9 mouse cellular contexts compared by ENCODE assay signal in genomic region chr9:91351961-91352411, GRCm38 (mm10). TPM values are rescaled to one million over a fixed set of nuclear protein-coding genes. Genes with fewer than 3 reads are reported as not detected.
A peak's percentile ranks its signal among the peaks of the same experiment; 100 is the strongest.
DNase-seq lines count a peak whose midpoint lies in the region; ATAC-seq lines count a peak whose summit lies in the region.
"Had no signal": no experiment of that assay in that cellular context is flagged by ENCODE, and none has a peak within 500 bp of the region (broad histone marks: within the 10 kb centered on the region; RNA-seq: fewer than 3 reads in every experiment).

No protein-coding gene starts in this region.

- ATAC-seq in hindbrain, embryonic 14.5 days (ENCODE audit: low FRiP score), result no peak
- ATAC-seq in neural tube, embryonic 12.5 days (ENCODE audit: low FRiP score, low read depth), result no peak

- H3K36me3 ChIP-seq in hindbrain, embryonic 14.5 days (replicated peaks; ENCODE audit: control insufficient read depth, insufficient read depth), result no peaks in the 10 kb centered on the region
- H3K36me3 ChIP-seq in neural tube, embryonic 12.5 days, result no peaks in the 10 kb centered on the region

- peaks cover 63% of the 10 kb centered on the region for H3K27me3 ChIP-seq in hindbrain, embryonic 14.5 days (ENCODE audit: control insufficient read depth, insufficient read depth, low read length)
- peaks cover 56% of the 10 kb centered on the region for H3K27me3 ChIP-seq in neural tube, embryonic 12.5 days (replicated peaks)

- peak overlapping the region; percentile 53 for H3K4me2 ChIP-seq in hindbrain, embryonic 14.5 days (replicated peaks)
- peak overlapping the region; percentile 59 for H3K4me2 ChIP-seq in neural tube, embryonic 12.5 days (replicated peaks)

- H3K27ac ChIP-seq in hindbrain, embryonic 14.5 days, result peak overlapping the region; percentile 76
- no peak overlapping the region for H3K27ac ChIP-seq in neural tube, embryonic 12.5 days

- 0 out of 2 replicates have a peak, but pooled peaks cover 11% of the 10 kb centered on the region for H3K4me1 ChIP-seq in hindbrain, embryonic 14.5 days (replicated peaks; ENCODE audit: control insufficient read depth, insufficient read depth, low read length)
- H3K4me1 ChIP-seq in neural tube, embryonic 12.5 days, result peaks cover 15% of the 10 kb centered on the region

- H3K9me3 ChIP-seq in hindbrain, embryonic 14.5 days (ENCODE audit: control insufficient read depth, low read length), result no peaks in the 10 kb centered on the region
- H3K9me3 ChIP-seq in neural tube, embryonic 12.5 days, result no peaks in the 10 kb centered on the region

- WGBS in hindbrain, embryonic 14.5 days, result 2% methylated on average over 13 of the region's 13 CpGs
- WGBS in neural tube, embryonic 12.5 days, result 1% methylated on average over 13 of the region's 13 CpGs

- peak; percentile 74 for DNase-seq in cerebellum, adult 9-10 months
- peak; percentile 57 for DNase-seq in embryo, embryonic 9.5 days (ENCODE audit: extremely low spot score)
- peak; percentile 31 for DNase-seq in hindbrain, embryonic 14.5 days (ENCODE audit: low spot score)
- no peak for DNase-seq in adrenal gland, postnatal 36 days
- no peak for DNase-seq in urinary bladder, postnatal 36 days (ENCODE audit: low spot score in 2 of 2)
- no peak for DNase-seq in layer of hippocampus, postnatal 25 days (ENCODE audit: extremely low spot score in 1 of 2, low spot score in 1 of 2)
- DNase-seq: adrenal gland, adult 2 months had no signal

- H3K9ac ChIP-seq in hindbrain, embryonic 14.5 days, result peak overlapping the region; percentile 61
- peak overlapping the region; percentile 52 for H3K9ac ChIP-seq in neural tube, embryonic 12.5 days

- H3K4me3 ChIP-seq in hindbrain, embryonic 14.5 days (replicated peaks; ENCODE audit: low read length), result peak overlapping the region; percentile 23
- H3K4me3 ChIP-seq in neural tube, embryonic 12.5 days, result peak overlapping the region; percentile 32

RNA-seq across cellular contexts. Expression of gene Zic4, which starts 10.2 kb away (rescaled TPM):
- 47.8 and 54.9 TPM in 2 replicates for polyA plus RNA-seq in hindbrain, embryonic 14.5 days (2014; fragmentation: Nextera tagmentation; extraction: Ambion mirVana)
- 62.8 and 66.6 TPM in 2 replicates for polyA plus RNA-seq in neural tube, embryonic 12.5 days (2016; fragmentation: Nextera tagmentation; extraction: Ambion mirVana)
- not detected for total RNA-seq in adrenal gland, postnatal 36 days (2021)
- total RNA-seq in layer of hippocampus, postnatal 25 days (2021), result 1 to 10 TPM; 2.0 to 2.1 TPM
- total RNA-seq: adrenal gland, adult 2 months; ES-E14 had no signal
- polyA plus RNA-seq: adrenal gland, adult 2 months had no signal

RNA-seq across cellular contexts. Expression of gene Zic1, which starts 13.6 kb away (rescaled TPM):
- 21.4 and 25.1 TPM in 2 replicates for polyA plus RNA-seq in hindbrain, embryonic 14.5 days (2014; fragmentation: Nextera tagmentation; extraction: Ambion mirVana)
- 19.0 and 19.9 TPM in 2 replicates for polyA plus RNA-seq in neural tube, embryonic 12.5 days (2016; fragmentation: Nextera tagmentation; extraction: Ambion mirVana)
- not detected for total RNA-seq in adrenal gland, postnatal 36 days (2021)
- total RNA-seq in layer of hippocampus, postnatal 25 days (2021), result 10 to 100 TPM; 10.1 to 13.2 TPM
- total RNA-seq: adrenal gland, adult 2 months had no signal

Comparison
In these comparisons a context has a peak if more than half of its experiments do, and no peak if none do; other contexts are left out.
1. DNase-seq: peak in cerebellum, adult 9-10 months (single experiment), embryo, embryonic 9.5 days (single experiment) and hindbrain, embryonic 14.5 days (single experiment); none in adrenal gland, postnatal 36 days (0 of 2), urinary bladder, postnatal 36 days (0 of 2) and layer of hippocampus, postnatal 25 days (0 of 2).
2. RNA of gene Zic1, which starts 13.6 kb away (total RNA-seq): 10.1 to 13.2 TPM in layer of hippocampus, postnatal 25 days; not detected in adrenal gland, postnatal 36 days; every median in the first group is over 10 times any median in the second.